Mouse (Mus musculus): ENCODE results near the gene Gm11992.

Gm11992 gene

GRCm38 (mm10) chr11:9048011-9048702 lies at the start of gene Gm11992:
Gene Gm11992 (plus strand): TSS chr11:9048594.
- peak; percentile 69 for DNase-seq (ENCODE audit: low read depth)

- no peak for DNase-seq (ENCODE audit: low read depth)
These were observed 39.6 kb upstream of the Gm11992 start for GRCm38 (mm10) chr11:9008761-9009160.

- DNase-seq (ENCODE audit: low read depth) = no peak
These were observed 38.0 kb upstream of the Gm11992 start for GRCm38 (mm10) chr11:9010416-9010815.

- DNase-seq (ENCODE audit: low read depth) = peak; percentile 77
These were observed 37.5 kb upstream of the Gm11992 start, which contains the start of gene Hus1 for GRCm38 (mm10) chr11:9010853-9011339. Gene Hus1 (minus strand): TSS chr11:9011191.

- no peak for DNase-seq (ENCODE audit: low read depth)
These were observed 37.0 kb upstream of the Gm11992 start for GRCm38 (mm10) chr11:9011348-9011747.

- DNase-seq (ENCODE audit: low read depth) = no peak
These were observed 33.7 kb upstream of the Gm11992 start for GRCm38 (mm10) chr11:9014740-9015139.

GRCm38 (mm10) chr11:9018491-9019267 lies 29.7 kb upstream of the Gm11992 start:
- DNase-seq (ENCODE audit: low read depth) = no peak

GRCm38 (mm10) chr11:9020207-9020606 lies 28.2 kb upstream of the Gm11992 start:
- DNase-seq (ENCODE audit: low read depth) = no peak

GRCm38 (mm10) chr11:9024782-9025181 lies 23.6 kb upstream of the Gm11992 start:
- DNase-seq (ENCODE audit: low read depth) = no peak

GRCm38 (mm10) chr11:9025211-9025610 lies 23.2 kb upstream of the Gm11992 start:
- DNase-seq (ENCODE audit: low read depth) = no peak

GRCm38 (mm10) chr11:9031530-9031929 lies 16.9 kb upstream of the Gm11992 start:
- no peak for DNase-seq (ENCODE audit: low read depth)

GRCm38 (mm10) chr11:9046546-9046945 lies 1.8 kb upstream of the Gm11992 start:
- DNase-seq (ENCODE audit: low read depth) = no peak

- DNase-seq (ENCODE audit: low read depth) = no peak
These were observed 1.4 kb upstream of the Gm11992 start for GRCm38 (mm10) chr11:9047044-9047443.

GRCm38 (mm10) chr11:9048703-9049060 lies 288 bp downstream of the Gm11992 start, which contains the start of gene Sun3:
Gene Sun3 (minus strand): TSS chr11:9048991.
- no peak for DNase-seq (ENCODE audit: low read depth)

- DNase-seq (ENCODE audit: low read depth) = no peak
These were observed 1.8 kb downstream of the Gm11992 start for GRCm38 (mm10) chr11:9050241-9050640.

GRCm38 (mm10) chr11:9051895-9052294 lies 3.5 kb downstream of the Gm11992 start:
- no peak for DNase-seq (ENCODE audit: low read depth)

- no peak for DNase-seq (ENCODE audit: low read depth)
These were observed 8.5 kb downstream of the Gm11992 start for GRCm38 (mm10) chr11:9056937-9057336.

GRCm38 (mm10) chr11:9057711-9058110 lies 9.3 kb downstream of the Gm11992 start:
- DNase-seq (ENCODE audit: low read depth) = no peak

GRCm38 (mm10) chr11:9060029-9060428 lies 11.6 kb downstream of the Gm11992 start:
- peak; percentile 9 for DNase-seq (ENCODE audit: low read depth)

GRCm38 (mm10) chr11:9060484-9060883 lies 12.1 kb downstream of the Gm11992 start:
- DNase-seq (ENCODE audit: low read depth) = no peak

- no peak for DNase-seq (ENCODE audit: low read depth)
These were observed 28.1 kb downstream of the Gm11992 start for GRCm38 (mm10) chr11:9076444-9076843.

- DNase-seq (ENCODE audit: low read depth) = no peak
These were observed 64.8 kb downstream of the Gm11992 start for GRCm38 (mm10) chr11:9113189-9113588.
